Mouse (Mus musculus) midbrain, embryonic 11.5 days (tissue): ENCODE data around the gene Klhdc2. TPM values are rescaled to one million over a fixed set of nuclear protein-coding genes. Genes with fewer than 3 reads are reported as not detected.

Source experiments
- ATAC-seq: fragments of 200-750 bp; cut with Nextera tagmentation; 2 replicates; pipeline ENCODE4 v1.8.0; 2017; ENCODE audit warnings: moderate TSS enrichment, moderate library complexity; ENCODE audit not compliant: low FRiP score
- DNase-seq: peaks from one replicate; pipeline ENCODE4 v3.0.0; 2015; ENCODE audit warnings: low spot score; ENCODE audit errors: missing footprints
- H3K27ac ChIP-seq: fragments of 300-500 bp; sonication (generic); 2 replicates; pipeline ENCODE4 v1.5.1; 2014; ENCODE audit warnings: low read depth, low read length
- H3K27me3 ChIP-seq: fragments of 300-500 bp; sonication (generic); 2 replicates; pipeline ENCODE4 v1.6.1; 2014; ENCODE audit warnings: mild to moderate bottlenecking, low read length, moderate library complexity, mixed read lengths; ENCODE audit not compliant: control insufficient read depth, insufficient read depth
- H3K36me3 ChIP-seq: fragments of 300-500 bp; sonication (generic); 2 replicates; pipeline ENCODE4 v1.6.1; 2014; ENCODE audit warnings: mild to moderate bottlenecking, low read length, moderate library complexity, mixed read lengths; ENCODE audit not compliant: control insufficient read depth, insufficient read depth
- H3K4me1 ChIP-seq: fragments of 300-500 bp; sonication (generic); 2 replicates; pipeline ENCODE4 v1.6.1; 2014; ENCODE audit warnings: low read length; ENCODE audit not compliant: control insufficient read depth, insufficient read depth
- H3K4me2 ChIP-seq: fragments of 300-500 bp; sonication (generic); 2 replicates; pipeline ENCODE4 v1.6.1; 2014; ENCODE audit warnings: mild to moderate bottlenecking, moderate library complexity
- H3K4me3 ChIP-seq: fragments of 300-500 bp; sonication (generic); 2 replicates; pipeline ENCODE4 v1.5.1; 2014; ENCODE audit warnings: low read depth, low read length
- H3K9ac ChIP-seq: fragments of 300-500 bp; sonication (generic); 2 replicates; pipeline ENCODE4 v1.6.1; 2014; ENCODE audit warnings: low read length
- H3K9me3 ChIP-seq: fragments of 300-500 bp; sonication (generic); 2 replicates; pipeline ENCODE4 v1.6.1; 2016; ENCODE audit warnings: low read length; ENCODE audit not compliant: control insufficient read depth
- WGBS: fragments of 180-500 bp; shearing (Covaris S2); extraction: QIAGEN DNeasy Blood & Tissue Kit; methylation state at CpG from one replicate; pipeline ENCODE4 v1.1.7; 2014; 5-methylcytosine and 5-hydroxymethylcytosine counted together
- polyA plus RNA-seq: library from polyadenylated mRNA; unstranded; fragments of >200 nt; fragmentation: Nextera tagmentation; extraction: Ambion mirVana; gene quantifications from 2 replicates; pipeline ENCODE4 v1.2.1, GENCODE M21; 2014

Gene Klhdc2
- polyA plus RNA-seq, 1 experiment from 2014 or later = 272 TPM

DNA sequence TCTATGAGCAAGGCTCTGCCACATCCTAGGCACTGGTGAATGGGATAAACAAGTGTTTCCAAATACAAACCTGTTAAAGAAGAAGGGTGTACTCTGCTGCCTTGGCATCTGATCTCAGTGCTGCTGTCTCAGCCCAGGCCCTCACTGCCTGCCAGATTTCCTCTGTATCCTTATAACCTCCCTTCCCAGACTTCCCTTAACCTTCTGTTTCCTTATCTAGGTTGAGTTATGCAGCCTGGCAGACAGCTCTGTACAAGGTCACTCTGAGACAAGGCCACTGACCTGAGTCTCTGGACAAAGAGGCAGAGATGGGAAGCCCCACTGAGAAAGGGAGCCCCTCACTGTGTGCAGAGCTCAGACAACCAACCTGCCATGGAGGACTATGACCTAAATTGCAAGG lies 21.9 kb downstream of the Klhdc2 start:
- no peaks in the 10 kb centered on the region for H3K4me1 ChIP-seq
- ATAC-seq (no peak), DNase-seq (no peak)
- H3K27ac ChIP-seq = no peak overlapping the region
- peaks cover 14% of the 10 kb centered on the region for H3K36me3 ChIP-seq
- no peaks in the 10 kb centered on the region for H3K27me3 ChIP-seq
- no peak overlapping the region for H3K9ac ChIP-seq
- H3K4me3 ChIP-seq = no peak overlapping the region
- H3K4me2 ChIP-seq = no peak overlapping the region
- H3K9me3 ChIP-seq = no peaks in the 10 kb centered on the region

DNA sequence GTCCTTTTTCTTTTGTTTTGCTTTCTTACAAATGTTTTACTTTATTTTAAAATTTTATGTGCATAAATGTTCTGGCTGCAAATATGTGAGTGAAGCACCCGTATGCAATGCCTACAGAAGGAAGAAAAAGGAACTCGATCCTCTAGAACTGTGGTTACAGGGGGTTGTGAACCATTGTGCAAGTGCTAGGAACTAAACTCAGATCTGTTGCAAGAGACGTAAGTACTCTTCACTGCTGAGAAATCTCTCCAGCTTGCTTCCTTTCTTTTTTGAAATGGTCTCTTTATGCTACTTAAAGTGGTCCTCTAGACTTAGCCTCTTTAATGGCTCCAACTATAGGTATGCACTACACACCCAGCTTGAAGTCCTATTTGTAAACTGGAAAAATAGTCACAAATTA lies 34.7 kb downstream of the Klhdc2 start:
- Histone ChIP-seq H3K36me3 (peaks cover 6% of the 10 kb centered on the region; the same call in 1 of the 2 replicates), H3K4me2 (no peak overlapping the region), H3K4me1 (no peaks in the 10 kb centered on the region), H3K4me3 (no peak overlapping the region), H3K27me3 (no peaks in the 10 kb centered on the region), H3K9me3 (no peaks in the 10 kb centered on the region), H3K27ac (no peak overlapping the region), H3K9ac (no peak overlapping the region)
- no peak for DNase-seq
- no peak for ATAC-seq
- WGBS = 96% methylated on average over 3 of the region's 3 CpGs

DNA sequence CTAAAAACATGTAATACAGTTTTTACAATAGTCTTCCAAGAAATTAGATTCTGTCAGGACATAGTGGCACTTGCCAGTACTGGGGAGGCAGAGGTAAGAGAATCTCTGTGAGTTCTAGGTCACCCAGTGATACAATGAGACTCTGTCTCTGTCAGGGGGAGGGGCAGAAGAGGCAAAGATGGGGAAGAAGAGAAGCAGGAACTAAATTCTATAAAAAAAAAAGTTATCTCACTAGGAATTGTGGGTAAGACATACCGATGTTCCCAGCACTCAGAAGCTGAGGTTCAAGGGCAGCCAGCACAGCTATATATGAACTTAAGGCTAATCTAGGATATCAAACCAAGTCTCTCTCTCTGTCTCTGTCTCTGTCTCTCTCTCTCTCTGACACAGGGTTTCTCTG lies 35.7 kb downstream of the Klhdc2 start:
- Histone ChIP-seq H3K9me3 (no peaks in the 10 kb centered on the region), H3K4me2 (no peak overlapping the region), H3K4me1 (no peaks in the 10 kb centered on the region), H3K27me3 (no peaks in the 10 kb centered on the region), H3K36me3 (peaks cover 6% of the 10 kb centered on the region; the same call in 1 of the 2 replicates), H3K4me3 (no peak overlapping the region), H3K9ac (no peak overlapping the region), H3K27ac (no peak overlapping the region)
- no peak for ATAC-seq
- 97% methylated on average over 1 of the region's 1 CpGs for WGBS
- no peak for DNase-seq

DNA sequence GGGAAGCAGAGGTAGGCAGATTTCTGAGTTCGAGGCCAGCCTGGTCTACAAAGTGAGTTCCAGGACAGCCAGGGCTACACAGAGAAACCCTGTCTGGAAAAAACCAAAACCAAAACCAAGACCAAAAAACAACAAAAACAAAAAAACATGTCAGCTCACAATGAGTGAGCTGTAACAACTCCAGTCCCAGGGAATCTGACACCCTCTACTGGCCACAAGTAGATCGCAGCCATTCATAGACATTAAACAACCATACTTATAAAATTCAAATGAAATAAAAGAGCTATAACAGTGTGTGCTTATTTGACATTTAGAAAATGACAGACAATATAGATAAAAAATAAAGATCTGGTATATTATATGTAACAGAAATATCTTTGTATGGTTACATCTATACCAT lies 37.1 kb downstream of the Klhdc2 start:
- Histone ChIP-seq H3K27me3 (no peaks in the 10 kb centered on the region), H3K27ac (no peak overlapping the region), H3K9ac (no peak overlapping the region), H3K36me3 (peaks cover 6% of the 10 kb centered on the region; the same call in 1 of the 2 replicates), H3K9me3 (no peaks in the 10 kb centered on the region), H3K4me1 (no peaks in the 10 kb centered on the region), H3K4me2 (no peak overlapping the region), H3K4me3 (no peak overlapping the region)
- ATAC-seq (no peak), DNase-seq (no peak)
- WGBS = 93% methylated on average over 2 of the region's 2 CpGs

DNA sequence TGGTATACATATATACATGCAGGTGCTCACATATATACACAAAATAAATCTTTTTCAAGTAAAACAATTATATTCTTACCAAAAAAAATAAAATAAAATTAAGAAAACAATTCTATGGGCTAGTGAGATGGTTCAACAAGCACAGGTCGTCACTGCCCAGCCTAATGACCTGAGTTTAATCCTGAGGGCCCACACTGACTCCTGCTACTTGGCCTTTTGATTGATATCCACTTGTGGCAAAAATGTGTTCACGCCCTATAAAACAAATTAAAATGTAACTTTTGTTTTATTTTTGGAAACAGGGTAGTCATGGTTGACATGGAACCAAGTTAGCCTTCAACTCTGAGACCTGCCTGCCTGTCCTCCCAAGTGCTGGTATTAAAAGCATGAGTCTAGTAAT lies 53.4 kb downstream of the Klhdc2 start:
- H3K9me3 ChIP-seq = no peaks in the 10 kb centered on the region
- H3K36me3 ChIP-seq = peaks cover 22% of the 10 kb centered on the region
- 87% methylated on average over 2 of the region's 2 CpGs for WGBS
- H3K4me1 ChIP-seq = no peaks in the 10 kb centered on the region
- H3K4me2 ChIP-seq = no peak overlapping the region
- no peak overlapping the region for H3K27ac ChIP-seq
- H3K27me3 ChIP-seq = no peaks in the 10 kb centered on the region
- ATAC-seq (no peak), DNase-seq (no peak)
- no peak overlapping the region for H3K4me3 ChIP-seq
- H3K9ac ChIP-seq = no peak overlapping the region

DNA sequence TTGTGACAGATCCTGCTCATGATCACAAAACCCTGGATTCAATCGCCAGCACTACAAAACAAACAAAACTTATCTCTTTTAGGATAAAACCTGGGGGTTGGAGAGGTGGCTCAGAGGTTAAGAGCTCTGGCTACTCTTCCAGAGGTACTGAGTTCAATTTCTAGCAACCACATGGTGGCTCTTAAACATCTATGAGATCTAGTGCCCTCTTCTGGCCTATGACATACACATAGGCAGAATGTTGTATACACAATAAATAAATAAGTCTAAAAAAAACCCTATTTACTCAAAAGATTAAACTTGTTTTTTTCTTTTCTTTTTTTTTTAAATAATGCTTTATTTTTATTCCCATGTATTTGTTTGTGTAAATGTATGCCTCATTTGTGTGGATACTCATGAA lies 55.2 kb downstream of the Klhdc2 start:
- ATAC-seq (no peak), DNase-seq (no peak)
- no peak overlapping the region for H3K9ac ChIP-seq
- no peaks in the 10 kb centered on the region for H3K9me3 ChIP-seq
- H3K4me1 ChIP-seq = no peaks in the 10 kb centered on the region
- 98% methylated on average over 1 of the region's 1 CpGs for WGBS
- H3K4me3 ChIP-seq = no peak overlapping the region
- peaks cover 17% of the 10 kb centered on the region; the same call in 1 of the 2 replicates for H3K36me3 ChIP-seq
- no peak overlapping the region for H3K27ac ChIP-seq
- H3K27me3 ChIP-seq = no peaks in the 10 kb centered on the region
- no peak overlapping the region for H3K4me2 ChIP-seq

DNA sequence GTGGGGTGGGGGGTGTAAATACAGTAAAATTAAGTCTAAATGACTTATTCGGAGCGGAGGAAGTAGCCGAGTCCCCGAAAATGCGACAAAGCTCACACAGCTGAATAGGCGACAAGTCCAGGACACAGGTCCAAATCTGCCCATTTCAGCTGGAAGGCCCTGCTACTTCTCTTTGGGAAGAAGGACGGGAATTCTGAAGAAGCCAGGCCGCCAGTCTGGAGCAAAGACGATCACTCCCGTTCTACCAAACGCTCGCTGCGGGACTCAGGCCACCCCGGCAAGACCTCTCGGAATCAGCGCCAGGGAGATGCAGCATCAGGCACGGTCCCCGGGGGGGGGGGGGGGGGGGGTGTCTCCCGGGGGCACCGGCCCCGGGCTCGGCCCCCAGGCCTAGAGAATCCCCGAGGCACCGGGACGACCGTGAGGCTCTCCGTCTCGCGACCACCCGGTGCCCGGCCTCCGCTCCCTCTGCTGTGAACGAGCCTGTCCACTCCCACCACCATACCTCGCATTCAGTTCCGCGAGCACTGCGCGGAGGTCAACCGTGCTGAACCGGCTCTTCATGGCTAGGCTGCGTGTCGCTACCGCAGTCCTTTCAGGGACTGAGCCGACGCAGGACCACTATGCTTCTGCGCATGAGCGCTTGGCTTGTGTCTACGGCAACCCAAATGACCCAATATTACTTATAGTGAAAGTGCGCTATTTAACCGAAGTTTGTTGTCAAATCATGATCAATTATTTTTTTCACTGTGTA lies 60.2 kb downstream of the Klhdc2 start, which contains the start of gene Nemf:
Gene Nemf (minus strand): TSS at position 620 of the 754 bp plus-strand sequence.
- DNase-seq = peak; percentile 97
- H3K36me3 ChIP-seq = peaks cover 6% of the 10 kb centered on the region; the same call in 1 of the 2 replicates
- H3K4me3 ChIP-seq = peak within 1 kb of the TSS; percentile 92
- no peaks in the 10 kb centered on the region for H3K4me1 ChIP-seq
- no peaks in the 10 kb centered on the region for H3K9me3 ChIP-seq
- ATAC-seq = peak; percentile 70
- H3K27ac ChIP-seq = peak within 1 kb of the TSS; percentile 65
- peak within 1 kb of the TSS; percentile 76 for H3K4me2 ChIP-seq
- peak within 1 kb of the TSS; percentile 86 for H3K9ac ChIP-seq
- H3K27me3 ChIP-seq = no peaks in the 10 kb centered on the region
- 1% methylated on average over 45 of the region's 50 CpGs for WGBS

DNA sequence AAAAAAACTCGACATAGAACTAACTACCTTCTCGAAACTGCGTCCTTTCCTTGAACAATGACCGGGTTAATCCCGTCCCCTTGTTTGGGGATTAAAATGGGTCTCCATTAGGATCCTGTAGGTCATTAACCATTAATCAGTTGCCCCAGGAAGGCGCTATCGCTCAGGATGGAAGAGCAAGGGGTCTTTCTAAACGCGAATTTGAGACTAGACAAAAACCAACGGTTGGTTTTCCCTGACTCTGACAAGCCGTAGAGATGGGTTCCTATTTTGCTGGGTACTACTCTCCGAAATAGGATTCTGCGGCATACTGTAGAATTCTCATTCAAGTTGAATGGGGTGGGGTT lies 60.8 kb downstream of the Klhdc2 start:
- ATAC-seq (0 out of 2 replicates have a peak, but pooled peaks have one; percentile 1), DNase-seq (no peak)
- Histone ChIP-seq H3K4me3 (peak overlapping the region; percentile 92), H3K27me3 (no peaks in the 10 kb centered on the region), H3K4me2 (peak overlapping the region; percentile 76), H3K27ac (no peak overlapping the region), H3K4me1 (peaks cover 2% of the 10 kb centered on the region; the same call in 1 of the 2 replicates), H3K9ac (peak overlapping the region; percentile 86), H3K9me3 (no peaks in the 10 kb centered on the region), H3K36me3 (0 out of 2 replicates have a peak, but pooled peaks cover 4% of the 10 kb centered on the region)
- 8% methylated on average over 13 of the region's 13 CpGs for WGBS
